Mouse (Mus musculus) CH12.LX (cell line): ENCODE data around the gene Tsnaxip1. TPM values are rescaled to one million over a fixed set of nuclear protein-coding genes. Genes with fewer than 3 reads are reported as not detected.

ENCODE experiments used
- DNase-seq: peaks from one replicate; pipeline ENCODE4 v3.0.0-alpha.2; 2013; ENCODE audit errors: extremely low read depth
- H3K27ac ChIP-seq: 2 replicates; pipeline ENCODE4 v1.5.1; 2012; ENCODE audit warnings: low read depth, mild to moderate bottlenecking, control low read depth, moderate library complexity; ENCODE audit not compliant: insufficient read depth
- H3K27me3 ChIP-seq: replicated peaks from 2 replicates; pipeline ENCODE3; 2012; ENCODE audit warnings: inconsistent platforms
- H3K36me3 ChIP-seq, 2 experiments: replicated peaks in 1 of 2; 2 replicates each; pipeline versions ENCODE3 to v1.6.1; 2012; ENCODE audit warnings: inconsistent platforms in 1 of 2, low read length in 1 of 2, mild to moderate bottlenecking in 1 of 2, mixed read lengths in 1 of 2, moderate library complexity in 1 of 2; ENCODE audit not compliant: control insufficient read depth in 1 of 2, insufficient read depth in 1 of 2
- H3K4me1 ChIP-seq, 2 experiments: 2 replicates each; pipeline ENCODE4 v1.6.1; 2012; ENCODE audit warnings: inconsistent platforms in 1 of 2, moderate library complexity in 1 of 2; ENCODE audit not compliant: insufficient read depth in 2 of 2, control insufficient read depth in 1 of 2
- H3K4me2 ChIP-seq: 2 replicates; pipeline ENCODE4 v1.6.1; 2012; ENCODE audit warnings: low read depth, mild to moderate bottlenecking, control low read depth; ENCODE audit not compliant: poor library complexity, insufficient read depth, severe bottlenecking
- H3K4me3 ChIP-seq, 3 experiments: fragments of 150-350 bp in 1 of 3; sonication (generic) in 1 of 3; replicated peaks in 1 of 3; 2 replicates each; pipeline versions ENCODE3 to v1.5.1; 2011 to 2012; ENCODE audit warnings: low read depth in 2 of 3, low read length in 2 of 3, mild to moderate bottlenecking in 2 of 3, moderate library complexity in 2 of 3, control low read depth in 1 of 3, improper control_type of control experiment in 1 of 3, inconsistent platforms in 1 of 3, mixed read lengths in 1 of 3; ENCODE audit not compliant: poor library complexity in 1 of 3
- H3K79me2 ChIP-seq: replicated peaks from 2 replicates; pipeline ENCODE4 v1.6.1; 2012; ENCODE audit warnings: mild to moderate bottlenecking, moderate library complexity; ENCODE audit not compliant: control insufficient read depth, poor library complexity, insufficient read depth, severe bottlenecking; ENCODE audit errors: extremely low read depth
- H3K9ac ChIP-seq: 2 replicates; pipeline ENCODE4 v1.6.1; 2012; ENCODE audit warnings: low read depth, mild to moderate bottlenecking, control low read depth, moderate library complexity; ENCODE audit not compliant: insufficient read depth
- H3K9me3 ChIP-seq: replicated peaks from 2 replicates; pipeline ENCODE3; 2012; ENCODE audit warnings: low read length, inconsistent platforms, mixed read lengths
- BHLHE40 ChIP-seq: IDR thresholded peaks from 2 replicates; pipeline ENCODE4 v1.6.1; 2011; ENCODE audit warnings: mild to moderate bottlenecking, low read depth, low read length, improper control_type of control experiment
- CTCF ChIP-seq, 2 experiments: IDR thresholded peaks in 1 of 2; conservative IDR thresholded peaks in 1 of 2; 2 replicates each; pipeline ENCODE4 v1.5.1; 2011 to 2012; ENCODE audit warnings: low read depth in 2 of 2, low read length in 2 of 2, improper control_type of control experiment in 1 of 2, inconsistent platforms in 1 of 2, mild to moderate bottlenecking in 1 of 2, moderate library complexity in 1 of 2
- E2F4 ChIP-seq: IDR thresholded peaks from 2 replicates; pipeline ENCODE4 v1.6.1; 2011; ENCODE audit warnings: low read depth, low read length, improper control_type of control experiment; ENCODE audit not compliant: insufficient replicate concordance
- EP300 ChIP-seq: IDR thresholded peaks from 2 replicates; pipeline ENCODE4 v1.6.1; 2011; ENCODE audit warnings: low read length, improper control_type of control experiment
- ETS1 ChIP-seq: conservative IDR thresholded peaks from 2 replicates; pipeline ENCODE4 v1.6.1; 2012; ENCODE audit warnings: low read depth, mild to moderate bottlenecking, inconsistent platforms, low read length, improper control_type of control experiment, moderate library complexity
- HCFC1 ChIP-seq: IDR thresholded peaks from 2 replicates; pipeline ENCODE4 v1.6.1; 2012; ENCODE audit warnings: low read depth, mild to moderate bottlenecking, inconsistent platforms, low read length, improper control_type of control experiment
- KAT2A ChIP-seq: IDR thresholded peaks from 2 replicates; pipeline ENCODE4 v1.6.1; 2012; ENCODE audit warnings: low read length, improper control_type of control experiment, inconsistent platforms; ENCODE audit not compliant: insufficient replicate concordance
- MAFK ChIP-seq: IDR thresholded peaks from 2 replicates; pipeline ENCODE4 v1.6.1; 2011; ENCODE audit warnings: low read length, improper control_type of control experiment; ENCODE audit not compliant: insufficient replicate concordance
- MAZ ChIP-seq: IDR thresholded peaks from 2 replicates; pipeline ENCODE4 v1.6.1; 2012; ENCODE audit warnings: low read depth, mild to moderate bottlenecking, inconsistent platforms, low read length, improper control_type of control experiment, moderate library complexity
- NELFE ChIP-seq: IDR thresholded peaks from 2 replicates; pipeline ENCODE4 v1.6.1; 2011; ENCODE audit warnings: low read depth, low read length, improper control_type of control experiment
- POLR2A ChIP-seq: IDR thresholded peaks from 2 replicates; pipeline ENCODE4 v1.6.1; 2011; ENCODE audit warnings: low read depth, mild to moderate bottlenecking, improper control_type of control experiment, low read length
- RAD21 ChIP-seq: IDR thresholded peaks from 2 replicates; pipeline ENCODE4 v1.6.1; 2011; ENCODE audit warnings: low read depth, mild to moderate bottlenecking, low read length, improper control_type of control experiment, moderate library complexity
- SMC3 ChIP-seq: IDR thresholded peaks from 2 replicates; pipeline ENCODE4 v1.6.1; 2011; ENCODE audit warnings: low read depth, low read length, improper control_type of control experiment
- TCF12 ChIP-seq: IDR thresholded peaks from 2 replicates; pipeline ENCODE4 v1.6.1; 2014; ENCODE audit warnings: low read depth, mild to moderate bottlenecking, inconsistent platforms, low read length, improper control_type of control experiment
- UBTF ChIP-seq: IDR thresholded peaks from 2 replicates; pipeline ENCODE4 v1.6.1; 2012; ENCODE audit warnings: low read depth, mild to moderate bottlenecking, inconsistent platforms, low read length, improper control_type of control experiment, moderate library complexity
- USF1 ChIP-seq: IDR thresholded peaks from 2 replicates; pipeline ENCODE4 v1.6.1; 2014; ENCODE audit warnings: low read depth, mild to moderate bottlenecking, inconsistent platforms, low read length, improper control_type of control experiment
- ZC3H11A ChIP-seq: IDR thresholded peaks from 2 replicates; pipeline ENCODE4 v1.6.1; 2012; ENCODE audit warnings: low read depth, mild to moderate bottlenecking, inconsistent platforms, low read length, improper control_type of control experiment
- ZKSCAN1 ChIP-seq: IDR thresholded peaks from 2 replicates; pipeline ENCODE4 v1.6.1; 2012; ENCODE audit warnings: low read depth, inconsistent platforms, low read length, improper control_type of control experiment, borderline replicate concordance
- ZMIZ1 ChIP-seq: IDR thresholded peaks from 2 replicates; pipeline ENCODE4 v1.6.1; 2012; ENCODE audit warnings: low read depth, mild to moderate bottlenecking, inconsistent platforms, low read length, improper control_type of control experiment
- dilution Hi-C: fragments of 300-500 bp; cut with MboI; formaldehyde crosslinking; loops from 2 replicates; pipeline ENCODE4 v1.14.3; 2020; ENCODE audit warnings: low sequenced_read_pairs; ENCODE audit not compliant: extremely low pct_unique_long_range_greater_than_20kb, extremely low pct_ligation_motif_present
- in situ Hi-C: fragments of 300-500 bp; cut with MboI; formaldehyde crosslinking; loops from 3 replicates; pipeline ENCODE4 v1.14.3; 2019; ENCODE audit warnings: low sequenced_read_pairs, low pct_ligation_motif_present, low pct_unique_long_range_greater_than_20kb, mixed read lengths
- polyA plus RNA-seq: library from polyadenylated mRNA; unstranded; fragments of >175 nt; gene quantifications from 2 replicates; pipeline ENCODE4 v1.2.1, GENCODE M21; 2012; ENCODE audit warnings: low read depth; ENCODE audit not compliant: insufficient read length
- total RNA-seq, 2 experiments: library from RNA; depleted of rRNA; stranded (reverse); fragments of 300-350 nt in 1 of 2; fragments of >200 nt in 1 of 2; gene quantifications; 2 replicates each; pipeline ENCODE4 v1.2.3; 2012 to 2014

Gene Tsnaxip1
- total and polyA plus RNA-seq, 3 experiments, result 0.13 to 0.50 (median 0.13) TPM

- TF ChIP-seq MAZ, result no peak
- TF ChIP-seq ETS1, result no peak
- TF ChIP-seq CTCF (conservative IDR thresholded peaks at IDR 0.05 in 1 of 2, IDR thresholded peaks at IDR 0.05 in 1 of 2; ENCODE audit: low read depth in 2 of 2, low read length in 2 of 2), result no peak
- TF ChIP-seq RAD21, result no peak
- TF ChIP-seq KAT2A, result no peak
- no peak for TF ChIP-seq USF1
- TF ChIP-seq SMC3, result no peak
- TF ChIP-seq BHLHE40, result no peak
- TF ChIP-seq ZKSCAN1, result no peak
- TF ChIP-seq TCF12, result no peak
- no peak for TF ChIP-seq E2F4
- TF ChIP-seq EP300, result no peak
- no peak for TF ChIP-seq POLR2A
- no peak for TF ChIP-seq ZC3H11A
- TF ChIP-seq HCFC1, result no peak
- TF ChIP-seq, all 38 proteins: peak for 0
- Histone ChIP-seq H3K4me3 (no peak overlapping the region), H3K79me2 (peaks cover 17% of the 10 kb centered on the region), H3K9me3 (no peaks in the 10 kb centered on the region), H3K9ac (no peak overlapping the region), H3K27ac (no peak overlapping the region), H3K4me2 (no peak overlapping the region), H3K4me1 (peaks cover 11 to 48% of the 10 kb centered on the region in 2 experiments), H3K27me3 (no peaks in the 10 kb centered on the region), H3K36me3 (peaks cover 3 to 51% of the 10 kb centered on the region in 2 experiments)
- dilution Hi-C loops, result no loop called here
- in situ Hi-C loops, result no loop called here
- no peak for DNase-seq
These were observed 15.0 kb upstream of the Tsnaxip1 start for GRCm38 (mm10) chr8:105812511-105812910.

- dilution Hi-C loops, result no loop called here
- no peak overlapping the region for H3K4me2 ChIP-seq
These were observed 14.3 kb upstream of the Tsnaxip1 start for GRCm38 (mm10) chr8:105813241-105813640.

More at GRCm38 (mm10) chr8:105813241-105813640, 14.3 kb upstream of the Tsnaxip1 start:
- Histone ChIP-seq H3K4me3 (no peak overlapping the region), H3K9me3 (no peaks in the 10 kb centered on the region), H3K9ac (no peak overlapping the region), H3K27ac (no peak overlapping the region), H3K27me3 (no peaks in the 10 kb centered on the region), H3K36me3 (peaks cover 5 to 56% of the 10 kb centered on the region in 2 experiments)
- no peak for TF ChIP-seq EP300
- no peak for TF ChIP-seq MAFK
- no peak for TF ChIP-seq E2F4
- TF ChIP-seq POLR2A, result no peak
- TF ChIP-seq USF1, result no peak
- no peak for TF ChIP-seq KAT2A
- TF ChIP-seq SMC3, result no peak
- no peak for TF ChIP-seq NELFE
- TF ChIP-seq ZMIZ1, result no peak
- no peak for TF ChIP-seq BHLHE40
- no peak for TF ChIP-seq UBTF
- no peak for TF ChIP-seq ETS1
- TF ChIP-seq, all 38 proteins: peak for 0
- peaks cover 12% of the 10 kb centered on the region for H3K79me2 ChIP-seq
- peaks cover 11 to 43% of the 10 kb centered on the region in 2 experiments for H3K4me1 ChIP-seq
- in situ Hi-C loops, result no loop called here
- no peak for DNase-seq
